Mouse (Mus musculus): Measurements from ENCODE around the gene Rarg. TPM values are rescaled to one million over a fixed set of nuclear protein-coding genes. Genes with fewer than 3 reads are reported as not detected.

Rarg gene
- total and polyA plus RNA-seq, 3 experiments: 0.39 to 5.8 TPM; not detected in 1

DNA sequence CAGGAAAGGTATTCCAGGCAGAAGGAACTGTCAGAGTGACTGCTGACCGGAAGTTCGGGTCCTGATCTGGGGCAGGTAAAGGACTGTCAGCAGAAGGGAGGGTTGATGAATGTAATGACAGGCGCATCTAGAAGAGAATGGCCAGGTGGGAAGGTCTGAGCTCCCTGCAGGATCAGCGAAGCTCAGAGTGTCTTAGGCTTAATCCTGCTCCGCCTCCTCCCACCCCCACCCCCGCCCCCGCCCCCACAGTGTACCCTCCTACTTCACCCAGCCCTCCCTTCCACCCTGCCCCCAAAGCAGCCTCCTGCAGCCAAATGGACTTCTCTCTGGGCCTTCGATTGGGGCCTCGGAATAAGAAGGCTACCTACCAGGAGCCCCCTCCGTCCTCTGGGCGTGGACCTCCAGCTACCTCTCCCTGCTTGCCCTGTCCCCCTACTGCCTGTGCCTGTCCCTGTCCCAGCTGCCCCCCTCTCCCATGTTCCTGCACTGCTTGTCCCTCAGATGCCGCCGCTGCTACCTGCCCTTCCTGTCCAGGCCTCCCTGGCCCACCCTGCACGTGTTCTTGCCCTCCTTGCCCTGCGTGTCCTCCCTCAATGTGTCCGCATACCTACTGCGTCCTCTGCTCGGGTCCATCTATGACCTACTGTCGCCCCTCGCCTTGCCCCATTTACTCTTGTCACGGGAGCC, 13.1 kb upstream of the Rarg start, which contains the start of gene Gm9918:
Gm9918 (plus strand) TSS at position 290 of the 687 bp plus-strand sequence.
- no peaks in the 10 kb centered on the region for H3K79me2 ChIP-seq (ENCODE audit: control insufficient read depth, insufficient read depth, low read length, poor library complexity)
- H3K9me3 ChIP-seq (replicated peaks; ENCODE audit: insufficient read depth, low read length): no peaks in the 10 kb centered on the region
- no peak for TF ChIP-seq MEF2A (IDR thresholded peaks at IDR 0.05; ENCODE audit: extremely low read depth, insufficient replicate concordance, low read depth, low read length, poor library complexity, severe bottlenecking)
- no peak for TF ChIP-seq TAL1 (IDR thresholded peaks at IDR 0.05; ENCODE audit: low read length)
- no peak for TF ChIP-seq ZMIZ1 (IDR thresholded peaks at IDR 0.05; ENCODE audit: low read depth, low read length)
- no peak for TF ChIP-seq MYB (IDR thresholded peaks at IDR 0.05; ENCODE audit: low read depth, low read length)
- TF ChIP-seq ETS1 (IDR thresholded peaks at IDR 0.05; ENCODE audit: low read depth, low read length): no peak
- no peak within 1 kb of the TSS for H3K4me3 ChIP-seq (ENCODE audit: control insufficient read depth in 1 of 2, insufficient read depth in 1 of 2, low read depth in 2 of 2, low read length in 2 of 2)
- H3K36me3 ChIP-seq (ENCODE audit: control insufficient read depth in 1 of 2, insufficient read depth in 2 of 2, low read length in 2 of 2): no peaks in the 10 kb centered on the region
- no peaks in the 10 kb centered on the region for H3K4me1 ChIP-seq (ENCODE audit: control insufficient read depth in 1 of 2, insufficient read depth in 2 of 2, low read length in 2 of 2)
- no peak within 1 kb of the TSS for H3K27ac ChIP-seq (ENCODE audit: control insufficient read depth, low read depth, low read length)
- no peak for DNase-seq (ENCODE audit: low read depth, low spot score)
- H3K27me3 ChIP-seq (ENCODE audit: control insufficient read depth in 1 of 2, insufficient read depth in 2 of 2, low read length in 2 of 2): peaks cover 19 to 27% of the 10 kb centered on the region in 2 experiments
- no peak within 1 kb of the TSS for H3K9ac ChIP-seq (ENCODE audit: control insufficient read depth, low read depth, low read length, poor library complexity, severe bottlenecking)

DNA sequence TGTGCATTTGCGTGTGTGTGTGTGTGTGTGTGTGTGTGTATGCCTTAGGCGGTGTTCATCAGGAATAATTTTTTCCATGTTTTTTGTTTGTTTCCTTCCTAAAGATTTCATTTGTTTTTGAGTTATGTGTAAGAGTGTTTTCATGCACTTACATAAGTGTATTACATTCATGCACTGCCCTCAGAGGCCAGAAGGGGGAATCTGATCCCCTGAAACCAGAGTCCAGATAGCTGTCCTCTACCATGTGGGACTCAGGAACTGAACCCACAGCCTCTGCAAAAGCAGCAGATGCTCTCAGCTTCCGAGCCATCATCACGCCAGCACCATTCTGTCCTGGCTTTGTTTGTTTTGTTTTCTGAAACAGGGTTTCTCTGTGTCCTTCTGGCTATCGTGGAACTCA, 8.2 kb upstream of the Rarg start:
- H3K27ac ChIP-seq (ENCODE audit: control insufficient read depth, low read depth, low read length): no peak overlapping the region
- H3K79me2 ChIP-seq (ENCODE audit: control insufficient read depth, insufficient read depth, low read length, poor library complexity): no peaks in the 10 kb centered on the region
- H3K9ac ChIP-seq (ENCODE audit: control insufficient read depth, low read depth, low read length, poor library complexity, severe bottlenecking): no peak overlapping the region
- no peaks in the 10 kb centered on the region for H3K9me3 ChIP-seq (replicated peaks; ENCODE audit: insufficient read depth, low read length)
- TF ChIP-seq GATA1 (IDR thresholded peaks at IDR 0.05; ENCODE audit: low read depth, low read length) (no peak), MYB (IDR thresholded peaks at IDR 0.05; ENCODE audit: low read depth, low read length) (no peak), CTCF (IDR thresholded peaks at IDR 0.05 in 2 of 3, conservative IDR thresholded peaks at IDR 0.05 in 1 of 3; ENCODE audit: control insufficient read depth in 1 of 3, insufficient read depth in 1 of 3, low read depth in 2 of 3, low read length in 3 of 3, poor library complexity in 1 of 3, severe bottlenecking in 1 of 3) (peak in 2 of 3 experiments; percentile 17 to 57; a peak in 2 of 6 replicates), MAZ (IDR thresholded peaks at IDR 0.05; ENCODE audit: low read depth, low read length) (no peak), ETS1 (IDR thresholded peaks at IDR 0.05; ENCODE audit: low read depth, low read length) (no peak), ELF1 (IDR thresholded peaks at IDR 0.05; ENCODE audit: low read depth, low read length) (no peak), USF2 (IDR thresholded peaks at IDR 0.05; ENCODE audit: borderline replicate concordance in 1 of 2, insufficient read depth in 1 of 2, low read depth in 1 of 2, low read length in 2 of 2) (no peak), GABPA (IDR thresholded peaks at IDR 0.05; ENCODE audit: low read depth, low read length) (no peak), SMC3 (IDR thresholded peaks at IDR 0.05; ENCODE audit: low read depth, low read length) (peak; percentile 55), TAL1 (IDR thresholded peaks at IDR 0.05; ENCODE audit: low read length) (no peak), RAD21 (IDR thresholded peaks at IDR 0.05; ENCODE audit: low read depth, low read length) (peak; percentile 40), NRF1 (IDR thresholded peaks at IDR 0.05; ENCODE audit: insufficient read depth, low read depth, low read length, poor library complexity, severe bottlenecking) (no peak), ZC3H11A (IDR thresholded peaks at IDR 0.05; ENCODE audit: low read depth, low read length) (no peak), TBP (IDR thresholded peaks at IDR 0.05; ENCODE audit: low read depth, low read length) (no peak), USF1 (IDR thresholded peaks at IDR 0.05; ENCODE audit: low read depth, low read length) (no peak)
- no peak overlapping the region for H3K4me3 ChIP-seq (ENCODE audit: control insufficient read depth in 1 of 2, insufficient read depth in 1 of 2, low read depth in 2 of 2, low read length in 2 of 2)
- DNase-seq (ENCODE audit: low read depth, low spot score): peak; percentile 46
- no peaks in the 10 kb centered on the region for H3K4me1 ChIP-seq (ENCODE audit: control insufficient read depth in 1 of 2, insufficient read depth in 2 of 2, low read length in 2 of 2)
- H3K36me3 ChIP-seq (ENCODE audit: control insufficient read depth in 1 of 2, insufficient read depth in 2 of 2, low read length in 2 of 2): no peaks in the 10 kb centered on the region
- peaks cover 30 to 38% of the 10 kb centered on the region in 2 experiments for H3K27me3 ChIP-seq (ENCODE audit: control insufficient read depth in 1 of 2, insufficient read depth in 2 of 2, low read length in 2 of 2)

Measured in MEL (cell line).